Mouse (Mus musculus) MEL (cell line): ENCODE data around the gene Gm20431. TPM values are rescaled to one million over a fixed set of nuclear protein-coding genes. Genes with fewer than 3 reads are reported as not detected.
A peak's percentile ranks its signal among the peaks of the same experiment; 100 is the strongest.

Experiments used
- DNase-seq: peaks from one replicate; pipeline ENCODE4 v3.0.0; 2011; ENCODE audit warnings: low read depth, low spot score
- H3K27ac ChIP-seq: 2 replicates; pipeline ENCODE4 v1.5.1; 2012; ENCODE audit warnings: low read depth, mild to moderate bottlenecking, control low read depth, low read length, moderate library complexity; ENCODE audit not compliant: control insufficient read depth
- H3K27me3 ChIP-seq, 2 experiments: fragments of 150-350 bp in 1 of 2; sonication (generic) in 1 of 2; 2 replicates each; pipeline ENCODE4 v1.6.1; 2012; ENCODE audit warnings: low read length in 2 of 2, mild to moderate bottlenecking in 2 of 2, improper control_type of control experiment in 1 of 2, moderate library complexity in 1 of 2; ENCODE audit not compliant: insufficient read depth in 2 of 2, control insufficient read depth in 1 of 2
- H3K36me3 ChIP-seq, 2 experiments: 2 replicates each; pipeline ENCODE4 v1.6.1; 2012 to 2014; ENCODE audit warnings: low read length in 2 of 2, improper control_type of control experiment in 1 of 2, inconsistent platforms in 1 of 2, mild to moderate bottlenecking in 1 of 2; ENCODE audit not compliant: insufficient read depth in 2 of 2, control insufficient read depth in 1 of 2
- H3K4me1 ChIP-seq, 2 experiments: fragments of 150-350 bp in 1 of 2; sonication (generic) in 1 of 2; 2 replicates each; pipeline ENCODE4 v1.6.1; 2012; ENCODE audit warnings: low read length in 2 of 2, improper control_type of control experiment in 1 of 2, mild to moderate bottlenecking in 1 of 2; ENCODE audit not compliant: insufficient read depth in 2 of 2, control insufficient read depth in 1 of 2
- H3K4me3 ChIP-seq, 2 experiments: fragments of 150-350 bp in 1 of 2; sonication (generic) in 1 of 2; 2 replicates each; pipeline ENCODE4 v1.5.1; 2012; ENCODE audit warnings: low read depth in 2 of 2, low read length in 2 of 2, mild to moderate bottlenecking in 2 of 2, moderate library complexity in 2 of 2, control low read depth in 1 of 2, improper control_type of control experiment in 1 of 2; ENCODE audit not compliant: control insufficient read depth in 1 of 2, insufficient read depth in 1 of 2
- H3K79me2 ChIP-seq: 2 replicates; pipeline ENCODE4 v1.6.1; 2012; ENCODE audit warnings: mild to moderate bottlenecking, low read length, moderate library complexity; ENCODE audit not compliant: control insufficient read depth, poor library complexity, insufficient read depth
- H3K9ac ChIP-seq: 2 replicates; pipeline ENCODE4 v1.6.1; 2012; ENCODE audit warnings: low read depth, mild to moderate bottlenecking, control low read depth, low read length, moderate library complexity; ENCODE audit not compliant: control insufficient read depth, poor library complexity, severe bottlenecking
- H3K9me3 ChIP-seq: fragments of 150-350 bp; sonication (generic); replicated peaks from 2 replicates; pipeline ENCODE4 v1.6.1; 2012; ENCODE audit warnings: mild to moderate bottlenecking, low read length, improper control_type of control experiment, moderate library complexity; ENCODE audit not compliant: insufficient read depth
- CHD2 ChIP-seq: IDR thresholded peaks from 2 replicates; pipeline ENCODE4 v1.6.1; 2011; ENCODE audit warnings: low read length, improper control_type of control experiment
- CTCF ChIP-seq, 3 experiments: IDR thresholded peaks in 2 of 3; conservative IDR thresholded peaks in 1 of 3; 2 replicates each; pipeline ENCODE4 v1.5.1; 2011 to 2012; ENCODE audit warnings: low read length in 3 of 3, low read depth in 2 of 3, mild to moderate bottlenecking in 2 of 3, improper control_type of control experiment in 1 of 3, inconsistent platforms in 1 of 3, mixed read lengths in 1 of 3, moderate library complexity in 1 of 3; ENCODE audit not compliant: control insufficient read depth in 1 of 3, insufficient read depth in 1 of 3, poor library complexity in 1 of 3, severe bottlenecking in 1 of 3
- ELF1 ChIP-seq: IDR thresholded peaks from 2 replicates; pipeline ENCODE4 v1.6.1; 2014; ENCODE audit warnings: low read depth, mild to moderate bottlenecking, inconsistent platforms, low read length, improper control_type of control experiment, moderate library complexity
- EP300 ChIP-seq, 2 experiments: IDR thresholded peaks; 2 replicates each; pipeline ENCODE4 v1.6.1; 2011; ENCODE audit warnings: improper control_type of control experiment in 2 of 2, low read length in 2 of 2, low read depth in 1 of 2, mild to moderate bottlenecking in 1 of 2
- ETS1 ChIP-seq: IDR thresholded peaks from 2 replicates; pipeline ENCODE4 v1.6.1; 2012; ENCODE audit warnings: low read depth, mild to moderate bottlenecking, inconsistent platforms, low read length, improper control_type of control experiment, moderate library complexity
- GABPA ChIP-seq: IDR thresholded peaks from 2 replicates; pipeline ENCODE4 v1.6.1; 2012; ENCODE audit warnings: low read depth, mild to moderate bottlenecking, inconsistent platforms, low read length, improper control_type of control experiment, moderate library complexity
- HCFC1 ChIP-seq: IDR thresholded peaks from 2 replicates; pipeline ENCODE4 v1.6.1; 2012; ENCODE audit warnings: low read depth, mild to moderate bottlenecking, inconsistent platforms, low read length, improper control_type of control experiment, moderate library complexity
- JUND ChIP-seq: IDR thresholded peaks from 2 replicates; pipeline ENCODE4 v1.6.1; 2011; ENCODE audit warnings: low read depth, mild to moderate bottlenecking, improper control_type of control experiment, low read length
- MAX ChIP-seq: IDR thresholded peaks from 2 replicates; pipeline ENCODE4 v1.6.1; 2011; ENCODE audit warnings: low read length, improper control_type of control experiment
- MXI1 ChIP-seq: IDR thresholded peaks from 2 replicates; pipeline ENCODE4 v1.6.1; 2011; ENCODE audit warnings: mild to moderate bottlenecking, low read depth, low read length, improper control_type of control experiment
- MYC ChIP-seq: IDR thresholded peaks from 2 replicates; pipeline ENCODE4 v1.6.1; 2011; ENCODE audit warnings: low read depth, mild to moderate bottlenecking, low read length, improper control_type of control experiment, moderate library complexity
- NRF1 ChIP-seq: IDR thresholded peaks from 2 replicates; pipeline ENCODE4 v1.6.1; 2014; ENCODE audit warnings: low read depth, mild to moderate bottlenecking, inconsistent platforms, low read length, improper control_type of control experiment, moderate library complexity; ENCODE audit not compliant: poor library complexity, insufficient read depth, severe bottlenecking
- POLR2AphosphoS2 ChIP-seq: IDR thresholded peaks from 2 replicates; pipeline ENCODE4 v1.6.1; 2011; ENCODE audit warnings: low read length, improper control_type of control experiment
- RAD21 ChIP-seq: IDR thresholded peaks from 2 replicates; pipeline ENCODE4 v1.6.1; 2011; ENCODE audit warnings: mild to moderate bottlenecking, low read depth, low read length, improper control_type of control experiment
- RCOR1 ChIP-seq: IDR thresholded peaks from 2 replicates; pipeline ENCODE4 v1.6.1; 2012; ENCODE audit warnings: low read depth, mild to moderate bottlenecking, inconsistent platforms, low read length, improper control_type of control experiment
- SIN3A ChIP-seq: IDR thresholded peaks from 2 replicates; pipeline ENCODE4 v1.6.1; 2012; ENCODE audit warnings: low read length, improper control_type of control experiment, inconsistent platforms
- SMC3 ChIP-seq: IDR thresholded peaks from 2 replicates; pipeline ENCODE4 v1.6.1; 2011; ENCODE audit warnings: low read depth, low read length, improper control_type of control experiment
- TAL1 ChIP-seq: IDR thresholded peaks from 2 replicates; pipeline ENCODE4 v1.6.1; 2012; ENCODE audit warnings: mild to moderate bottlenecking, inconsistent platforms, low read length, moderate library complexity, mixed read lengths
- UBTF ChIP-seq: IDR thresholded peaks from 2 replicates; pipeline ENCODE4 v1.6.1; 2012; ENCODE audit warnings: low read depth, mild to moderate bottlenecking, inconsistent platforms, low read length, improper control_type of control experiment, moderate library complexity, borderline replicate concordance; ENCODE audit not compliant: insufficient read depth
- USF2 ChIP-seq, 2 experiments: IDR thresholded peaks; 2 replicates each; pipeline ENCODE4 v1.6.1; 2011 to 2012; ENCODE audit warnings: improper control_type of control experiment in 2 of 2, low read length in 2 of 2, borderline replicate concordance in 1 of 2, inconsistent platforms in 1 of 2, low read depth in 1 of 2, mild to moderate bottlenecking in 1 of 2; ENCODE audit not compliant: insufficient read depth in 1 of 2
- ZC3H11A ChIP-seq: IDR thresholded peaks from 2 replicates; pipeline ENCODE4 v1.6.1; 2012; ENCODE audit warnings: low read depth, mild to moderate bottlenecking, inconsistent platforms, low read length, improper control_type of control experiment
- ZKSCAN1 ChIP-seq: IDR thresholded peaks from 2 replicates; pipeline ENCODE4 v1.6.1; 2012; ENCODE audit warnings: low read depth, mild to moderate bottlenecking, inconsistent platforms, low read length, improper control_type of control experiment, moderate library complexity
- ZNF384 ChIP-seq: IDR thresholded peaks from 2 replicates; pipeline ENCODE4 v1.6.1; 2012; ENCODE audit warnings: low read depth, mild to moderate bottlenecking, inconsistent platforms, low read length, improper control_type of control experiment
- polyA plus RNA-seq, 2 experiments: library from polyadenylated mRNA; stranded (reverse) in 1 of 2; unstranded in 1 of 2; fragments of >175 nt in 1 of 2; fragments of >200 nt in 1 of 2; gene quantifications; 2 replicates each; pipeline versions ENCODE4 v1.2.1 to v1.2.4; 2012; ENCODE audit warnings: low replicate concordance in 2 of 2, low read depth in 1 of 2; ENCODE audit not compliant: insufficient read length in 2 of 2, insufficient read depth in 1 of 2, missing spikeins in 1 of 2
- total RNA-seq: library from RNA; depleted of rRNA; stranded (reverse); fragments of 300-350 nt; gene quantifications from 2 replicates; pipeline ENCODE4 v1.2.3, GENCODE M21; 2012

Gene Gm20431
- total and polyA plus RNA-seq, 3 experiments: 5.9 to 8.1 TPM; not detected in 1

GRCm38 (mm10) chr2:167685137-167685536 is 23.8 kb upstream of the Gm20431 start (continued):
- TF ChIP-seq ELF1: no peak
- TF ChIP-seq, all 39 proteins: peak for 10

DNA sequence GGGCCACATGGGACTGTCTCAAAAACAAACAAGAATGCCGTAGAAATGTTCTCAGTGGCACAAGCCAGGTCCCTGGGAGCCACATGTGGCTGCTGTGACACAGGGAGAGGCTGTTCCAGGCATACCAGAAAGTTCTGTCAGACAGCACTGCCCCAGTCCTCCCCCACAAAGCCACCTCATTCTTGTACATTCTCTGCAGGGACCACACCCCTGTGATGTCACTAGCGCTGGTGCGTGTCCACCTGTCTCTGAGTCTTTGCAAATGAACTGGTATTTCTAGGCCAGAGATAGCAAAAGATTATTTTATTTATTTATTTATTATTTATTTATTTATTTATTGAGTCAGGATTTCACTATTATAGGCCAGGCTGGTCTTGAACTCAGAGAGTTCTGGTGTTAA is 22.4 kb upstream of the Gm20431 start:
- TF ChIP-seq EP300 (IDR thresholded peaks at IDR 0.05; ENCODE audit: low read depth in 1 of 2, low read length in 2 of 2) (no peak), ETS1 (no peak), JUND (no peak), UBTF (no peak), HCFC1 (no peak), ZKSCAN1 (no peak), SMC3 (no peak), TAL1 (no peak), POLR2AphosphoS2 (no peak), RCOR1 (no peak), MAX (no peak)
- Histone ChIP-seq H3K36me3 (peaks cover 0 to 15% of the 10 kb centered on the region in 2 experiments; a peak in 2 of 4 replicates), H3K9me3 (no peaks in the 10 kb centered on the region), H3K79me2 (peaks cover 1% of the 10 kb centered on the region; the same call in 1 of the 2 replicates), H3K9ac (no peak overlapping the region), H3K4me1 (peaks cover 5 to 27% of the 10 kb centered on the region in 2 experiments), H3K27me3 (no peaks in the 10 kb centered on the region), H3K27ac (no peak overlapping the region), H3K4me3 (no peak overlapping the region)
- no peak for DNase-seq

GRCm38 (mm10) chr2:167680657-167681056 is 19.4 kb upstream of the Gm20431 start:
- H3K4me3 ChIP-seq: no peak overlapping the region
- no peaks in the 10 kb centered on the region for H3K27me3 ChIP-seq
- H3K9me3 ChIP-seq: no peaks in the 10 kb centered on the region
- no peaks in the 10 kb centered on the region for H3K79me2 ChIP-seq
- no peak overlapping the region for H3K27ac ChIP-seq
- TF ChIP-seq ZC3H11A (peak; percentile 60), NRF1 (no peak), CTCF (IDR thresholded peaks at IDR 0.05 in 2 of 3, conservative IDR thresholded peaks at IDR 0.05 in 1 of 3; ENCODE audit: control insufficient read depth in 1 of 3, insufficient read depth in 1 of 3, low read depth in 2 of 3, low read length in 3 of 3, poor library complexity in 1 of 3, severe bottlenecking in 1 of 3) (peak; percentile 73 to 93 (median 78)), GABPA (no peak), CHD2 (no peak), SMC3 (peak; percentile 84), EP300 (IDR thresholded peaks at IDR 0.05; ENCODE audit: low read depth in 1 of 2, low read length in 2 of 2) (no peak), ZNF384 (peak; percentile 92), MYC (peak; percentile 88), USF2 (IDR thresholded peaks at IDR 0.05; ENCODE audit: borderline replicate concordance in 1 of 2, insufficient read depth in 1 of 2, low read depth in 1 of 2, low read length in 2 of 2) (no peak), RAD21 (peak; percentile 78), MAX (peak; percentile 66; the same call in 1 of the 2 replicates), MXI1 (0 out of 2 replicates have a peak, but pooled peaks have one; percentile 42), ETS1 (0 out of 2 replicates have a peak, but pooled peaks have one; percentile 7), SIN3A (peak; percentile 65)
- peaks cover 0 to 13% of the 10 kb centered on the region in 2 experiments; a peak in 1 of 4 replicates for H3K4me1 ChIP-seq
- no peak overlapping the region for H3K9ac ChIP-seq
- H3K36me3 ChIP-seq: peaks cover 0 to 2% of the 10 kb centered on the region in 2 experiments; a peak in 1 of 4 replicates
- DNase-seq: peak; percentile 90
